Comparison of ENCODE assay signal across 20 mouse cellular contexts in genomic region chr3:107355618-107356260, GRCm38 (mm10).
"Had no signal": no experiment of that assay in that cellular context is flagged by ENCODE, and none has a peak within 500 bp of the region (broad histone marks: within the 10 kb centered on the region; RNA-seq: fewer than 3 reads in every experiment).

No protein-coding gene starts in this region.

- H3K9ac ChIP-seq: kidney, embryonic 15.5 days; limb, embryonic 12.5 days; limb, embryonic 15.5 days; liver, embryonic 14.5 days; liver, postnatal 0 days; lung, embryonic 14.5 days; midbrain, embryonic 12.5 days; neural tube, embryonic 13.5 days; stomach, embryonic 15.5 days had no signal

- H3K4me2 ChIP-seq: kidney, embryonic 15.5 days; limb, embryonic 12.5 days; limb, embryonic 15.5 days; liver, embryonic 11.5 days; lung, embryonic 14.5 days; midbrain, embryonic 12.5 days; neural tube, embryonic 13.5 days; stomach, embryonic 15.5 days had no signal

- ATAC-seq: liver, postnatal 0 days; lung, postnatal 0 days had no signal

- DNase-seq: kidney, postnatal 10 days; kidney, postnatal 36 days; layer of hippocampus, postnatal 36 days; left cerebral cortex, postnatal 4 days; liver, postnatal 0 days; lung, embryonic 14.5 days; retina, postnatal 1 day; right cerebral cortex, postnatal 25 days; spleen, adult 18-20 months; thymus, postnatal 36 days had no signal

- H3K27me3 ChIP-seq: stomach, embryonic 15.5 days had no signal

- H3K9me3 ChIP-seq: kidney, embryonic 15.5 days; limb, embryonic 12.5 days; limb, embryonic 15.5 days; midbrain, embryonic 12.5 days; neural tube, embryonic 13.5 days; stomach, embryonic 15.5 days had no signal

- H3K36me3 ChIP-seq: kidney, embryonic 15.5 days; limb, embryonic 12.5 days; limb, embryonic 15.5 days; midbrain, embryonic 12.5 days; neural tube, embryonic 13.5 days; stomach, embryonic 15.5 days had no signal

- H3K27ac ChIP-seq: kidney, embryonic 15.5 days; limb, embryonic 12.5 days; limb, embryonic 15.5 days; liver, embryonic 14.5 days; macrophage; midbrain, embryonic 12.5 days; neural tube, embryonic 13.5 days; stomach, embryonic 15.5 days had no signal

- H3K4me3 ChIP-seq: kidney, embryonic 15.5 days; limb, embryonic 12.5 days; limb, embryonic 15.5 days; midbrain, embryonic 12.5 days; neural tube, embryonic 13.5 days; stomach, embryonic 15.5 days had no signal
